Mouse (Mus musculus): ENCODE measurements around the gene Dclk1. TPM values are rescaled to one million over a fixed set of nuclear protein-coding genes. Genes with fewer than 3 reads are reported as not detected.

Dclk1 gene
- total RNA-seq, 2 experiments from 2014 or later = 2.6 to 5.7 TPM

GRCm38 (mm10) chr3:55443271-55443670, 201.1 kb downstream of the Dclk1 start:
- intact Hi-C loops (cut with DNase I) = no loop called here
- no peak for DNase-seq

GRCm38 (mm10) chr3:55443725-55444124, 201.6 kb downstream of the Dclk1 start:
- DNase-seq = no peak
- intact Hi-C loops (cut with DNase I) = no loop called here

DNA sequence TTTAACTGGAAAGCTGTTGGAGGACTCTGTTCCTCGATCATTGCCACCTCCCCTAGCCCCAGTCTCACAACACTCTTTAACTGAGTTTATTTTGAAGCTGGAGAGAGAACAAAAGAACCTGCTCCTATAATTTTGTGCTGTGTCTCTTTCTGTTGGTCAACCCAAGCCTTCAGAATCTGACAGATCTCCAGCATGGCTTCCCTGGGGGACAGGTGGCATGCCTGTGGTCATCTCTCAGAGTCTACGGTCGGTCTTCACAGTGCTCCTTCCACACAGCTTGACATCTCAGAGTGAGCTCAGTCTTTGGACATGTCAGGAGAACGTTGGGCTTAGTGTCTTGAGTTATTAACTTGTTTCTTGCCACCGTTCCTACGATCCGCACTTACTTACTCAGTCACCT, 204.5 kb downstream of the Dclk1 start:
- intact Hi-C loops (cut with DNase I) = no loop called here
- DNase-seq = no peak

DNA sequence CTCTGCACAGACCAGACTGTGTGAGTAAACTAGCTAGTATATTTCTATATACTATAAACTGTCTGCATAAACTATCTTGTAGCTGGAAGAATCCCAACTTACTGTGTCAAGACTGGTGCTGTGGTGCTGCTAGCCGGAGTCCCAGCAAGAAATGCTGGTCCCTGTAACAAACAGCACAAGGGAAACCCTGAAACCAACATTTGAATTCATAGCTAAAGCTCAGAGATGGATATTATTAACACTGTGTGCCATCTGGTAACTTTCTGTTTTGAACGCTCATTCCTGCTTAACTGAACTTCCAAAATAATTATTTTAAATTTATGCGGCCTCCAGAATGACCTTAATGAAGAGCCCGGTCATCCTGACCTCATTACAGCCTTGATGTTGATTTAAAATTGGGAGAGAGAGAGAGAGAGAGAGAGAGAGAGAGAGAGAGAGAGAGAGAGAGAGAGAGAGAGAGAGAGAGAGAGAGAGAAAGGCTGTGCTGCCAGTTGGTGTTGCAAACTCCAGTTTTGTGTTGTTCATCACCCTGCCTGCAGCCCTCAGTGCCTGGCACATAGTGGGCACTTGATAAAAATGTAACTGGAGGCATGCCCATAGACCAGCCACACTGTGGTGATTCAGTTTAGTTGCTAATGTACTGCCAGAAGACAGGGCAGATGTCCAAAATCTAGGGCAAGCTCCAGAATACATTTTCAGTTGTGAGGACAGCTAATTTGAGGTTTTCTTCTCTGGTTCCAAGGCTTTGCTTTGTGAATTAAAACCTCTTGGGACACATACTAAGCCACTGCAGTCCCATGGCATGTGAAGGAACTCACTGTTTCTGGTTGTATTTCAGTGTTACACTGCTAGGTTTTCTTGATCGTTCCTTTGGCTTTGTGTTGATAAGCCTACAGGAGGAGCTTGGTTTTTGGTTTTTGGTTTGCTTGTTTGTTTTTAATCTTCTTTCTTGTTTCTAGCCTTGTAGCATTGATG, 205.6 kb downstream of the Dclk1 start:
- intact Hi-C loops (cut with DNase I) = no loop called here
- DNase-seq = peak in 1 of 2 experiments; percentile 17

DNA sequence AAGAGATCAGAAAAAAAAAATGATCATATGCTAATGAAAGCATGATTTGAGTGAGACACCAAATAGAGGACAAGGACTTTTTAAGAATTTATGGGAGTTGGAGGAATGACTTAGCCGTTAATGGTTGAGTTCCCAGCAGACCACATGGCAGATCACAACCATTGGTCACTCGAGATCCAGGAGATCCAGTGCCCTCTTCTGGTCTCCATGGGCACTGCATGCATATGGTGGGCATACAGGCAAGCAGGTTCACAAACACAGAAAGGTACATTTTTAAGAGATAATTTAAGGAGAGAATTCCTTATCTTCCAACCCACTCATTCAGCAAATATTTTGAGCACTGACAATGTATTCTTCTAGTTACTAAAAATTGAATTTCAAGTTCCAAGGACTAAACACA, 207.0 kb downstream of the Dclk1 start:
- intact Hi-C loops (cut with DNase I) = no loop called here
- DNase-seq = no peak

DNA sequence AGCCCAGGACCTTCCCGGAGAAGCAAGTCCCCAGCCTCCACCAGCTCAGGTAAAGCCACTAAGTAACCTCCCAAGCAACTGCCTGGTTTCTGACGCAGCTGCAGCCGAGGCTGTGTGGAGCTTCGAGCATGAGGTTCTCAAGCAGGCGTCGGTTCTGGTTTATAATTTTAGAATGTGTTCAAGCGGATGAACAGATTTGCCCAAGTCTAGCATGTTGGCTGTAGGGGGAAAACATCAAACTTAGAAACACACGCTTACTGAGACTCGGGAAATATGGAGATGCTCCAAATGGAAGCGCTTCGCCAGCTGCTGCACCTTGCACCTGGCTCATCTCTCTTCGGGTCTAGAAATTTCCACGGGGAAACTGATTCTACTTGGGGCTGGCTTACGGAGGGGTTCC, 208.9 kb downstream of the Dclk1 start:
- intact Hi-C loops (cut with DNase I) = no loop called here
- DNase-seq = no peak

DNA sequence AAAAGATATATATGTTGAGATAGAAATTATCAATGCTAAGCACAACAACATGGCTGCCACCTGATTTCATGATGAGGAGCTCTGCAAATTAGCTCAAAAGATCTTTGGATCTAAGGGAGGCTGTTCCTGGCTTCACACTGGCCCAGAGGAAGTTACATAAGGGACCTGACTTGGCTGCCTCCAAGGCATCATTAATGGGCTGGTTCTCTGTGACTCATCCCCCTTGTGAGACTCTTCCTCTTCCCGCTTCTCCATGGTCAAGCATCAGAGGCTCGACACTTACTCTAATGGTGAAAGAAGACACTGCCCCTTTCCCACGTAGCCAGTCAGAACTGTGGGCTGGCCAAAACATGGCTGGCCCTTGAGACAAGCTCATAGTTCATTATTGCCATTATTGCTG, 209.7 kb downstream of the Dclk1 start:
- intact Hi-C loops (cut with DNase I) = no loop called here
- no peak for DNase-seq

- intact Hi-C loops (cut with DNase I) = no loop called here
These were observed 210.3 kb downstream of the Dclk1 start for GRCm38 (mm10) chr3:55452464-55452863.

DNA sequence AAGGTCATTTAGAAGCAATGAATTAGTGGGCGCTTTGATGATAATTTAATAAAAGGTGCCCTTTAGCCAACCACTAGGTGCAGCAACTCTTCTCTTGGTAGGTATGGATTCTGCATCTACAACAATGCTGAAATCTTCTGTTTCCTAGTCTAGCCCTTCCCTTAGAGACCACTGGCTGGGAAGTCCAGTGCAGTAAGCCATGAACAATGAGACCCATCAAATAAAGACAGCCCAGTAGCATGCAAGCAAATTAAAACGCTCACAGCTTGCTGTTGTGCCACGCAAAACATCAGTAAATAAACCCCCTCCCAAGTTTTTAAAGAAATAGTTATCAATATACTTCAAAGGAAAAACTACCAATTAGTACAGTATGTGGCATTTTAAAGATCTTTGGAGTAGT, 218.9 kb downstream of the Dclk1 start:
- no peak for DNase-seq
- intact Hi-C loops (cut with DNase I) = no loop called here

More at GRCm38 (mm10) chr3:55452464-55452863, 210.3 kb downstream of the Dclk1 start:
- no peak for DNase-seq

- no peak for DNase-seq
- intact Hi-C loops (cut with DNase I) = no loop called here
These were observed 219.8 kb downstream of the Dclk1 start for GRCm38 (mm10) chr3:55461685-55462655.

- no peak for DNase-seq
- intact Hi-C loops (cut with DNase I) = no loop called here
These were observed 220.9 kb downstream of the Dclk1 start for GRCm38 (mm10) chr3:55462904-55463668.

DNA sequence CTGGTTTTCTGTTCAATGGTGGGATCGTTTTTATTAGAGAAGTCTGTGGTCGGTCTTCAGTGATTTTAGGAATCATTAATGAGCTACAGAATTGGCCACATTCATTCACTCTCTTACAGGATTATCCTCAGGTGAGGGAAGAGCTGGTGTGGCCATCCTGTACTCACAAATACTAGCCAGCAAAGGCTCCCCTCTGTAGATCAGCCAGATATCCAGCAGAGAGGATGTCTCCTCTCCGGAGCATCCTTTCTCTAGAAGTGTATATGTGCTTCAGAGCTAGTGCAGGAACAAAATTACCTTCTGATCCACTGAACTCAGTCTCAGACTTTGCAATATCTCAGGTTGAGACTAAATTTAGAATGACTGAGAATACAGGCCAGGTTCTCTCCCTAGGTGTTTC, 222.1 kb downstream of the Dclk1 start:
- DNase-seq = no peak
- intact Hi-C loops (cut with DNase I) = no loop called here

- intact Hi-C loops (cut with DNase I) = no loop called here
- DNase-seq = no peak
These were observed 223.6 kb downstream of the Dclk1 start for GRCm38 (mm10) chr3:55465785-55466184.

DNA sequence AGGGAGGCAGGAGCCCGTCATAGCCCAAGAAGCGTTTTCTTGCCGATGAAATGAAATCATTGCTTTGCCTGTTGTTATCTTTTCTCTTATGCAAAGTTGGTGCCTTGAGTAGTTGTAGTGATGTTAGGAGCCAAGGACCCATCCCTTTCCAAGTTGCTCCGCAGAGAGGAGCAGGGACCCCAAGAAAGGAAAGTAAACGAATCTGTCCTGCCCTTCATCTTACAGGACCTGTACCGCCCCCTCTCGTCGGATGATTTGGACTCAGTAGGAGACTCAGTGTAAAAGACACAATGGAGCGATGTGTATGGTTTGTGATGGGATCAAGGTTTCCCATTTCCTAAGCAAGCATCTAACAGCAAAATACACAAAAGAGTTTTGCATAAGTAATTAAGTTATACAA, 224.2 kb downstream of the Dclk1 start:
- intact Hi-C loops (cut with DNase I) = no loop called here
- DNase-seq = no peak

GRCm38 (mm10) chr3:55472110-55472509, 229.9 kb downstream of the Dclk1 start, which contains the start of gene Gm21954:
Gene Gm21954 (minus strand): TSS chr3:55472210.
- intact Hi-C loops (cut with DNase I) = no loop called here
- no peak for DNase-seq

DNA sequence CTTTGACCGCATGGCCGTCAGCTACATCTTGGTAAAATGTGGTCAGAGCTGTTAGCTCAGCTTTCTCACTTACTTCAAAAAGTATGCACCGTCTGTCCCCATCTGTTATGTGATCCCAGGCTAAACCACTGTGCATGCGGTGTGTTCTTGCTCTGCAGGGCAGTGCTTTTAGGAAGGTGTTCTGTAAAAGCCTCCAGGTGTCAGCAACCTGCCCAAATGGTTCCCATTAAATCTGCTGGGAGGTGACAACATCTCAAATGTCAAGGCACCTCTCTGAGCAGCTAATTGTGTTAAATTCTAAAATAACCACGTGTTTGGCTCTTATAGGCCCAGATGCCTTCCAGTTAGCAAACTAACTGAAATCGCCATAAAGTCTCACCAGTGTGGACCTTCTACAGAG, 231.0 kb downstream of the Dclk1 start:
- DNase-seq = no peak
- intact Hi-C loops (cut with DNase I) = no loop called here

DNA sequence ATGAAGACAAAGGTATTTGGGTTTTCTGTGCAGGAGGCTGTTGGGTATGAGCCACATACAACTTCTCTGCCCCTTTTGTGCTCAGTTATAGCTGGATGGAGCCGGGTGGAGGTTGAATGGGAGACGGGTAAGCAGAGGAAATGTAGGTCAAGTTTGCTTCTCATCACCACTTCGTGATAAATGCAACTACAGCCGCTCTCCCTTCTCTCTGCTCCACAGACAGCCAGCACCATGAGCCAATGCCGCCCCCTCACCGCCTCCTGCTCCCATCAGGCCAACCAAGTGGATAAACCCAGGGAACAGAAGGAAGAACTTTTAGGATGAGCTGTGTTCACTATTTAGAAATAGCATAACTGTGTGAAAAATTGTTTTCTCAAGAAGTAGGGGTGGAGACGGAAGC, 234.5 kb downstream of the Dclk1 start:
- DNase-seq = no peak
- intact Hi-C loops (cut with DNase I) = no loop called here

DNA sequence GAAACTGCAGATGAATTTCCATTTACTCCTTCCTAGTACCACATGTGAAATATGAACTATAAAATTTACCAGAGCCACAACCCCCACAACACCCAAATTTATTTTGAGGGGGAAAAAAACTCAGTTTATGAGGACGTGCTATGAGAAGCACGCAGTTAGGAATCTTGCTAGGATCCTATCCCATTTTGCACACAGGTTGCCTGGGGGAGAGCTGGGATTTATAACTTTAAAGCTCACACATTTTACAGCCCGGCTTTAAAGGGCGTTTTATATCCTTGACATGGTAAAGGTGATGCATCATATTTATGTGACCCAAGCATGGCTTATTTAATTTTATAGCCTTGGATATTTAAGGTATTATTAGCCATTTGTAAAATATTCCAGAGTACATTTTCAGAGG, 237.1 kb downstream of the Dclk1 start:
- DNase-seq = no peak
- intact Hi-C loops (cut with DNase I) = no loop called here

DNA sequence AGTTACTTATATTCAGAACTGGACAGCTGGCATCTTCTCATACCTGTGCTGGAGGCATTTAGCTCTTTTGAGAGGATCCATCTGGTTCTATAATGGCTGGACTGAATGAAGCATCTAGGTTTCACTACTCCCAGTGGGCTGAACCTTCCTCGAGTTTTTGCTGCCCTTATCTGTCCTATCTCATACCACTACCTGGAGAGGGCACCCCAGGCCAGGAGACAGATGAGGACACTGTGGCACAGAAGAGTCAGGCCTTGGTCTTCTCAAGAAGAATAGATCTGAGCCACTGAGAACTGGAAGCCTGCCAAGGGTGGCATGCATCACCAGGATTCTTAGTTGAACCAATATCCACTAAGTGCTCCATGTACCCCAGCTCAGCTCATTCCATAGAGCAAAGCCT, 239.0 kb downstream of the Dclk1 start:
- intact Hi-C loops (cut with DNase I) = no loop called here
- DNase-seq = no peak

DNA sequence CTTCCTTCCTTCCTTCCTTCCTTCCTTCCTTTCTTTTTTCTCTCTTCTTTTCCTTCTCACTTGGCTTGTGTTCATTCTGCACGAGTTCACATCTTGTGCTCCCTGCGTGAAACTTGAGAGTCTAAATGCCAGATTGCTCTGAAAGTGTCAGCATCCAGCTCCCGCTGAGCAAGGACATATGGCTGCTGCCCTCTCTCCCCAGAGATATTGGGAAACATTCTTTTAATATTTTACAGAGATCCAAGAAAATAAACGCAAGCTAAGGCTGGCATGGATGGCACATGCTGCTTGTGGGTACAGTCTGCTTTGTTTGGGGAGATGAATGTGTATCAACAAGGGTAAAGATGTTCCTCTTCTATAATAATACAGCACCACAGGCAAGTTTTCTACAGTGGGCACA, 241.2 kb downstream of the Dclk1 start:
- DNase-seq = no peak
- intact Hi-C loops (cut with DNase I) = no loop called here
